Mouse (Mus musculus) MEL (cell line): Measurements from ENCODE around the gene Clic1. TPM values are rescaled to one million over a fixed set of nuclear protein-coding genes. Genes with fewer than 3 reads are reported as not detected.

Experiments
- DNase-seq: peaks from one replicate; pipeline ENCODE4 v3.0.0; 2011; ENCODE audit warnings: low read depth, low spot score
- H3K27ac ChIP-seq: 2 replicates; pipeline ENCODE4 v1.5.1; 2012; ENCODE audit warnings: low read depth, mild to moderate bottlenecking, control low read depth, low read length, moderate library complexity; ENCODE audit not compliant: control insufficient read depth
- H3K27me3 ChIP-seq, 2 experiments: fragments of 150-350 bp in 1 of 2; sonication (generic) in 1 of 2; 2 replicates each; pipeline ENCODE4 v1.6.1; 2012; ENCODE audit warnings: low read length in 2 of 2, mild to moderate bottlenecking in 2 of 2, improper control_type of control experiment in 1 of 2, moderate library complexity in 1 of 2; ENCODE audit not compliant: insufficient read depth in 2 of 2, control insufficient read depth in 1 of 2
- H3K36me3 ChIP-seq, 2 experiments: 2 replicates each; pipeline ENCODE4 v1.6.1; 2012 to 2014; ENCODE audit warnings: low read length in 2 of 2, improper control_type of control experiment in 1 of 2, inconsistent platforms in 1 of 2, mild to moderate bottlenecking in 1 of 2; ENCODE audit not compliant: insufficient read depth in 2 of 2, control insufficient read depth in 1 of 2
- H3K4me1 ChIP-seq, 2 experiments: fragments of 150-350 bp in 1 of 2; sonication (generic) in 1 of 2; 2 replicates each; pipeline ENCODE4 v1.6.1; 2012; ENCODE audit warnings: low read length in 2 of 2, improper control_type of control experiment in 1 of 2, mild to moderate bottlenecking in 1 of 2; ENCODE audit not compliant: insufficient read depth in 2 of 2, control insufficient read depth in 1 of 2
- H3K4me3 ChIP-seq, 2 experiments: fragments of 150-350 bp in 1 of 2; sonication (generic) in 1 of 2; 2 replicates each; pipeline ENCODE4 v1.5.1; 2012; ENCODE audit warnings: low read depth in 2 of 2, low read length in 2 of 2, mild to moderate bottlenecking in 2 of 2, moderate library complexity in 2 of 2, control low read depth in 1 of 2, improper control_type of control experiment in 1 of 2; ENCODE audit not compliant: control insufficient read depth in 1 of 2, insufficient read depth in 1 of 2
- H3K79me2 ChIP-seq: 2 replicates; pipeline ENCODE4 v1.6.1; 2012; ENCODE audit warnings: mild to moderate bottlenecking, low read length, moderate library complexity; ENCODE audit not compliant: control insufficient read depth, poor library complexity, insufficient read depth
- H3K9ac ChIP-seq: 2 replicates; pipeline ENCODE4 v1.6.1; 2012; ENCODE audit warnings: low read depth, mild to moderate bottlenecking, control low read depth, low read length, moderate library complexity; ENCODE audit not compliant: control insufficient read depth, poor library complexity, severe bottlenecking
- H3K9me3 ChIP-seq: fragments of 150-350 bp; sonication (generic); replicated peaks from 2 replicates; pipeline ENCODE4 v1.6.1; 2012; ENCODE audit warnings: mild to moderate bottlenecking, low read length, improper control_type of control experiment, moderate library complexity; ENCODE audit not compliant: insufficient read depth
- CHD1 ChIP-seq: IDR thresholded peaks from 2 replicates; pipeline ENCODE4 v1.6.1; 2012; ENCODE audit warnings: low read depth, mild to moderate bottlenecking, inconsistent platforms, low read length, improper control_type of control experiment
- E2F4 ChIP-seq: IDR thresholded peaks from 2 replicates; pipeline ENCODE4 v1.6.1; 2011; ENCODE audit warnings: low read depth, low read length, improper control_type of control experiment, borderline replicate concordance
- ELF1 ChIP-seq: IDR thresholded peaks from 2 replicates; pipeline ENCODE4 v1.6.1; 2014; ENCODE audit warnings: low read depth, mild to moderate bottlenecking, inconsistent platforms, low read length, improper control_type of control experiment, moderate library complexity
- GATA1 ChIP-seq: IDR thresholded peaks from 2 replicates; pipeline ENCODE4 v1.6.1; 2011; ENCODE audit warnings: low read depth, low read length, improper control_type of control experiment
- JUND ChIP-seq: IDR thresholded peaks from 2 replicates; pipeline ENCODE4 v1.6.1; 2011; ENCODE audit warnings: low read depth, mild to moderate bottlenecking, improper control_type of control experiment, low read length
- KAT2A ChIP-seq: conservative IDR thresholded peaks from 2 replicates; pipeline ENCODE4 v1.6.1; 2012; ENCODE audit warnings: low read depth, low read length, improper control_type of control experiment, inconsistent platforms
- MAX ChIP-seq: IDR thresholded peaks from 2 replicates; pipeline ENCODE4 v1.6.1; 2011; ENCODE audit warnings: low read length, improper control_type of control experiment
- MAZ ChIP-seq: IDR thresholded peaks from 2 replicates; pipeline ENCODE4 v1.6.1; 2012; ENCODE audit warnings: low read depth, mild to moderate bottlenecking, inconsistent platforms, low read length, improper control_type of control experiment
- MEF2A ChIP-seq: IDR thresholded peaks from 2 replicates; pipeline ENCODE4 v1.6.1; 2014; ENCODE audit warnings: low read depth, mild to moderate bottlenecking, inconsistent platforms, low read length, improper control_type of control experiment; ENCODE audit not compliant: poor library complexity, insufficient replicate concordance, severe bottlenecking; ENCODE audit errors: extremely low read depth
- MYB ChIP-seq: IDR thresholded peaks from 2 replicates; pipeline ENCODE4 v1.6.1; 2011; ENCODE audit warnings: mild to moderate bottlenecking, low read depth, low read length, improper control_type of control experiment
- MYC ChIP-seq: IDR thresholded peaks from 2 replicates; pipeline ENCODE4 v1.6.1; 2011; ENCODE audit warnings: low read depth, mild to moderate bottlenecking, low read length, improper control_type of control experiment, moderate library complexity
- NELFE ChIP-seq: IDR thresholded peaks from 2 replicates; pipeline ENCODE4 v1.6.1; 2011; ENCODE audit warnings: low read depth, low read length, improper control_type of control experiment
- NRF1 ChIP-seq: IDR thresholded peaks from 2 replicates; pipeline ENCODE4 v1.6.1; 2014; ENCODE audit warnings: low read depth, mild to moderate bottlenecking, inconsistent platforms, low read length, improper control_type of control experiment, moderate library complexity; ENCODE audit not compliant: poor library complexity, insufficient read depth, severe bottlenecking
- POLR2A ChIP-seq, 2 experiments: IDR thresholded peaks; 2 replicates each; pipeline ENCODE4 v1.6.1; 2011 to 2012; ENCODE audit warnings: low read length in 2 of 2, mild to moderate bottlenecking in 2 of 2, control low read depth in 1 of 2, improper control_type of control experiment in 1 of 2, low read depth in 1 of 2, moderate library complexity in 1 of 2; ENCODE audit not compliant: control insufficient read depth in 1 of 2, insufficient read depth in 1 of 2, poor library complexity in 1 of 2
- POLR2AphosphoS2 ChIP-seq: IDR thresholded peaks from 2 replicates; pipeline ENCODE4 v1.6.1; 2011; ENCODE audit warnings: low read length, improper control_type of control experiment
- USF1 ChIP-seq: IDR thresholded peaks from 2 replicates; pipeline ENCODE4 v1.6.1; 2014; ENCODE audit warnings: low read depth, mild to moderate bottlenecking, inconsistent platforms, low read length, improper control_type of control experiment, moderate library complexity
- ZC3H11A ChIP-seq: IDR thresholded peaks from 2 replicates; pipeline ENCODE4 v1.6.1; 2012; ENCODE audit warnings: low read depth, mild to moderate bottlenecking, inconsistent platforms, low read length, improper control_type of control experiment
- ZMIZ1 ChIP-seq: IDR thresholded peaks from 2 replicates; pipeline ENCODE4 v1.6.1; 2012; ENCODE audit warnings: low read depth, mild to moderate bottlenecking, inconsistent platforms, low read length, improper control_type of control experiment, moderate library complexity
- polyA plus RNA-seq, 2 experiments: library from polyadenylated mRNA; stranded (reverse) in 1 of 2; unstranded in 1 of 2; fragments of >175 nt in 1 of 2; fragments of >200 nt in 1 of 2; gene quantifications; 2 replicates each; pipeline versions ENCODE4 v1.2.1 to v1.2.4; 2012; ENCODE audit warnings: low replicate concordance in 2 of 2, low read depth in 1 of 2; ENCODE audit not compliant: insufficient read length in 2 of 2, insufficient read depth in 1 of 2, missing spikeins in 1 of 2
- total RNA-seq: library from RNA; depleted of rRNA; stranded (reverse); fragments of 300-350 nt; gene quantifications from 2 replicates; pipeline ENCODE4 v1.2.3, GENCODE M21; 2012

Gene Clic1
- total and polyA plus RNA-seq, 3 experiments, result 309 to 335 (median 333) TPM

DNA sequence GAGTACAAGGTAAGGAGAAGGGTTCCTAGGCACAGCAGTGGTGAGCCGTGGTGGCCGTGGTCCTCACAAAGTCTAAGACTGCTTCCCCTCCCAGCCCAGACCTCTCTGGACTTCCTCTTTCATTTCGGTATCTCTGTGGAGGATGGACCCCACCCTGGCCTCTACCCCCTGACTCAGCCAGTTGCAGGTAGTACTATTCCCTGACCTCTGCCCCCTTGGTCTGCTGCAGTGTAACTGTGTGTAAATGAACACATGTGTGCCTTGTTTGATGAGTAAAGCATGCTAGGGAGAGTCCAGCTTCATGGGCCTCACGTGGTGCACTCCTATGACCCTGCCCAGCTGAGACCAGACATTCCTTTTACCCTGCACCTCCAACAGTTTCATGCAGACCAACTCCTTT lies 26.0 kb upstream of the Clic1 start (continued):
- TF ChIP-seq NRF1 (no peak), JUND (no peak; the same call in 1 of the 2 replicates), GATA1 (no peak), MAZ (peak; percentile 10; the same call in 1 of the 2 replicates), E2F4 (no peak), MYB (no peak), ZC3H11A (no peak), KAT2A (no peak), POLR2AphosphoS2 (0 out of 2 replicates have a peak, but pooled peaks have one; percentile 16), CHD1 (no peak), MAX (peak; percentile 77), ELF1 (0 out of 2 replicates have a peak, but pooled peaks have one; percentile 9), USF1 (peak; percentile 66), MEF2A (no peak)
- TF ChIP-seq, all 39 proteins: peak for 16

DNA sequence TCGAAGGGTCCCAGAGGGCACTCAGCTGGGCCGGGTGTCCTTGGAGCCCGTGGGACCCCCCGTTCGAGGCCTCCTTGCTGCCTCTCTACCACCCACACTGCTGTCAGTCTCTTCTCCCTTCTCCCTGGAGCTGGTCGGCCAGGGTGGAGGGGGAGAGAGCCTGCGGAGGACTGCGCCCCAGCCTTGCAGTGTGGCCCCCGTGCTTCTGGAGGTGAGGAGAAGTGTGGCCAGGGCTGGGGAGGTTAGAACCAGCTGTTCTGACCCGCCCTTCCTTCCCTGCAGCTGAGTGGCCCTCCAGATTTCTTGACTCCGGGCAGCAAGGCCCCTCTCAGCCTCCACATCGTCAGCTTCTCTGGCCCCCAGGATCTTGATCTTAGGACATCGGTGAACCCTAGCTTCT lies 25.5 kb upstream of the Clic1 start:
- Histone ChIP-seq H3K9me3 (no peaks in the 10 kb centered on the region), H3K79me2 (peaks cover 39% of the 10 kb centered on the region), H3K27me3 (no peaks in the 10 kb centered on the region), H3K36me3 (peaks cover 0 to 50% of the 10 kb centered on the region in 2 experiments; a peak in 2 of 4 replicates), H3K4me1 (peaks cover 17 to 64% of the 10 kb centered on the region in 2 experiments; a peak in 3 of 4 replicates), H3K4me3 (peak overlapping the region; percentile 54 to 66; a peak in 3 of 4 replicates), H3K9ac (peak overlapping the region; percentile 77), H3K27ac (peak overlapping the region; percentile 96)
- peak; percentile 50 for DNase-seq
- no peak for TF ChIP-seq E2F4
- TF ChIP-seq POLR2AphosphoS2, result peak; percentile 40
- no peak for TF ChIP-seq NELFE
- 0 out of 2 replicates have a peak, but pooled peaks have one; percentile 19 for TF ChIP-seq MAZ
- 0 out of 2 replicates have a peak, but pooled peaks have one; percentile 2 for TF ChIP-seq ZMIZ1
- TF ChIP-seq POLR2A (IDR thresholded peaks at IDR 0.05; ENCODE audit: control insufficient read depth in 1 of 2, insufficient read depth in 1 of 2, low read depth in 1 of 2, low read length in 2 of 2, poor library complexity in 1 of 2), result no peak; a peak in 1 of 4 replicates
- TF ChIP-seq MEF2A, result no peak
- no peak for TF ChIP-seq MYC
